Mouse (Mus musculus): ENCODE results near the gene Ptprg. TPM values are rescaled to one million over a fixed set of nuclear protein-coding genes. Genes with fewer than 3 reads are reported as not detected.
"Not testable (repeated sequence)": the region's sequence is repeated elsewhere in the genome, so short reads cannot be mapped to it uniquely, and the experiment has no call there.

The Ptprg gene
- total RNA-seq, 2 experiments from 2014 or later: 44.9 to 51.5 TPM

DNA sequence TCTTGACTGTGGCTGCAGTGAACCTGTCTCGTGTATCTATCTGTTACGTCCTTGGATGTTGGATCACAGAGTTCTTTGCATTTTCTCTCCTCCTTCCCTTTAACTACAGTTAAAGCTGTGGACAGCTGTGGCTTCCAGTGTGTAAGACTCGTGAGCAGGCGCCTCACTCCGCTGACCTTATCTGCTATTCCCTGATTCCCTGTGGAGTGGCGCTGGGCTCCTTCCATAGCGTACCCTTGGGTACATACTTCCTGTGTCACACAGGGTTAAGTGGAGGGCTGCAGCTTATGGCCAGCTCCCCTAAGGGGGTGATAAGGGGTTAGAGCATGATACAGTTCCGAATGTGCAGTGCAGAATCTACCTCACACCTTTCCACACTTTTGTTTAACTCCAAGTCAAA is 473.9 kb downstream of the Ptprg start:
- no peak for DNase-seq (ENCODE audit: low spot score in 2 of 2)

DNA sequence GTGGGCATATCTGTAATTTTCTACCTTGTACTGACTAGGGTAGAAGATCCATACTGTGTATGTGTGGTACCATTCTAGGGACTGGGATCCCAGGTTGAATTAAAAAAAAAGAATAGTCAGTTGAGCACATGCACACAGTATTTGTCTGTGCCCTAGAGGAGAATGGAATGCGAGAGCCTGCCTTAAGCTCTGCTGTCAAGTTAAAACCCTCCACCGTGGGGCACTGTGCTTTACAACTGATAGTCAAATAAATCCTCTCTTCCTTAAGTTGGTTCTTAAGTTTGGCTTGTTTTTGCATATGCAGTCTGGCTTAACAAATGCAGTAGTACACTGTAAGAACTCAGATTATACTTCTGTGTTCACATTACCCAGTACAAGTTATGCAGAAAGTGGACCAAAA is 476.6 kb downstream of the Ptprg start:
- DNase-seq (ENCODE audit: low spot score in 2 of 2): no peak

DNA sequence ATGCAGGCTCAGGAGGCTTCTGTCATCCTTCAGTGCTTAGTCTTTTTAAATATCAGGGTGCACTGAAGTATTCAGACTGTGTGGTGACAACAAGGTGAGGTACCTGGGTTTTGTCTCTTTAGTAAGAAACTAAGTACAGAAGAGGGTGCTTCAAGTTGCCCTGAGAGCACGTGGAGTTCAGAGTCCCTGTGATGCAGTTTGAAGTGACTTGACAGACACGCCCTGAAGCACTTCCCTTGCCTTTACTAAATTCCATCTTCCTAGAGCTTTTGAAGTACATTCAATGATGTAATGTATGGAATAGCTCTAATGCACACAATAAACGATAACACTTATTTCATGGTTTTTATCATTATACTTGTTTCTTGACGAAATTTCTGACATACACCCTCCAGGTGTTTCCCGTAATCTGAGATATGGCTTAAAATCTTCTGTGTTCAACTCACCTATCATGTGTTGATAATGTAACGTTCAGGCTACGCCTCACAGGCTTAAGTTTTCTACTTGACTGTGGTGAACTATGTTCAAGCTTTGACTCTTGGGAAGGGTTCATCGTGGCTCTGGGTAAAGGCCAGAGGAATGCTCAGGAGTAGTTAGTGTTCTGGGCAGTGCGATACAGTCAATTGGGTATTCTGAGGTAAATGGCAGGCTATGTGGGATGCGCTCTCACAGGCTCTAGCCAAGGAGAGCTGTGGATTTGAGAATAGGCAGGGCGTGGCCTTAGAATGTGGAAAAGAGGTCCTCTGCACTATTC is 483.4 kb downstream of the Ptprg start:
- DNase-seq (ENCODE audit: low spot score in 2 of 2): no peak

DNA sequence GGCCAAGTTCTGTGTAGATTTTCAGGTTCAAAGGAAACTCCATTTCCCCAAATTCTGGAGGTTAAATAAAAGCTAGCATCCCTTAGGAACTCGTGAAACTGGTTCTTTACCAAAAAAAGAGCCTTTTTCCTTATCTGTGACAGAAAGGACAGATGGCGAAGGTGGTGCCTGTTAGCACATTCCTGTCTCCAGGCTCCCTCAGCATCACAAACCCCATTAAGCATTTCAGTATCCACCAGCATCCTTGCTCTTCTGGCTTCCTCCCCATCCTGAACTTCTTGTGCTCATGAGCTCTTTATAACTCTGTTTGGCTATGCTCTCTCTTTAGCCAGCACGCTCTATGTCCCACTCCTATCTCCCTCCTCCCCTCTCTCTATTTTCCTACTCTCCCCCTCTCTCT is 486.4 kb downstream of the Ptprg start:
- DNase-seq (ENCODE audit: low spot score in 2 of 2): no peak

- DNase-seq (ENCODE audit: low spot score in 2 of 2): no peak
Observed at GRCm38 (mm10) chr14:12041566-12041965, 488.2 kb downstream of the Ptprg start.

DNA sequence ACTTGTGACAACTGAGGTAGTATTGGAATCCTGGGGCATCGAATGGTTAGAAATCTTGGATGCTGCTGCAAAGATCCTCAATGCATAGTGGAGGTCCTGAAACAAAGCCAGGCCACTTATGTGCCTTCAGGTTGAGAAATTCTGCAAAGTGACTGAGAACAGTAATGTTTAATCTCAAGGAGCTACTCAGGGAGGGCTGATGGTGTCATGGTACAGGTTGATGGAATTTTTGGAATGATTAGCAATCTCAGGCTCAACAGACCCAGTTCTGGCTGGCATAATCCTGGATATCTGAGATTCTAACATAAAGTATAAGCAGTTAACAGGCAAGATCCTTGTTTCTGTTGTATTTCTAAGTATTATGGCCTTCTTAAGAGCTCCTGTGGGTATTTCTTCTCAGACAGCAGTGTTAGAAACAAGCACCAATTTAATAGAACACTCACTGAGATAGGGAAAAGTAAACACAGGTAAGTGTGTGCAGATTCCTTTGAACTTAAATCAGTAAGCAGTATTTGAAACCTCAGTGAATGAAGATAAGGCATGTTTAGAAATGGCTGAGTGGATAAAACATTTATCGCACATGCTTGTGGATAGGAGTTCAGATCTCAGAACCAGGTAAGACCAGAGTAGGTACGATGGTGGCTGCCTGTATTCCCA is 493.0 kb downstream of the Ptprg start:
- no peak for DNase-seq (ENCODE audit: low spot score in 2 of 2)

DNA sequence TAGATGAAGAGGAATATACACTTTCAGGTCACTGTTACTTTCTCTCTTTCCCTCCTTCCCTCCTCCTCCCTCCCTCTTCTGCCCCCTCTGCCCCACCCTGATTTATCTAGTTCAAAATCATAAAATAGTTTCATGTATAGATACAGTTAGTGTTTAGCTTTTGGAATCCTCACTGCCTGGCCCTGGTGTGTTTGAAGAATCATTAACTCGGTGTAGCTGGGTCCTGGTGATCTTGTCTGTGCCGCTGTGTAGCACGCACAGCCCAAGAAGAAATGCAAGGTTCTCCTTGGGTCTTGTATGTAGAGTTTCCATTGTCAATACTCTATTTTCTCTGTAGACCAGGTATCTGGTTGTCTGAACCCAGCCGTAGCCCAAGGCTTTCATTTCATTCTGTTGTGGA is 494.3 kb downstream of the Ptprg start:
- DNase-seq (ENCODE audit: low spot score in 2 of 2): no peak

DNA sequence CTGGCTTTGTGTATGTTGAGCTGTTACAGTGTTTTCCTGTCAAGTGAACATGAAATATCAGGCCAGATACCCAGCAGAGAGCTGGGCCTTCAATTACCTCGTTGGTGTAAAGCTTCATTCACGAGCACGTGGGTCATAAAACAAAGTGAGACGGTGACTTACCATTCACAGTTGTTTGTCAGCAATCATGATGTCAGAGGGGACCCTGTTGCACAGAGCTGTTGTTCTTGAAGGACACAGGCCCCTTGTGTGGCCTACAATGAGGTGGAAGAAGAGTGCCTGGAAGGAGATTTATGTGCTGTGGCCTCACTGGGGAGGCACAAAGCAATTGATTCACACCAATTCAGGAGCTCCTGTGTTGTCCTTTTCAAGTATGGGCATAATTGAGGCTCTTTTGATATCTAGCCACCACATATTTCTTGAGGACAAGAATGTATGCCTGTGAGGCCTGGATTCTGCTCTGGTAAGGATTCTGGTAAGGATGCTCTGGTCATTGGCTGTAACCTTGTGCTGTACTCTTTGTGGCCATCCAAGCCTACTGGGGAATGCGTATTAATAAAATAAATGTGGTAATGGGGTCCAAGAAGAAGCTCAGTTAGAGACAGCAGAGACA is 503.7 kb downstream of the Ptprg start:
- no peak for DNase-seq (ENCODE audit: low spot score in 2 of 2)

DNA sequence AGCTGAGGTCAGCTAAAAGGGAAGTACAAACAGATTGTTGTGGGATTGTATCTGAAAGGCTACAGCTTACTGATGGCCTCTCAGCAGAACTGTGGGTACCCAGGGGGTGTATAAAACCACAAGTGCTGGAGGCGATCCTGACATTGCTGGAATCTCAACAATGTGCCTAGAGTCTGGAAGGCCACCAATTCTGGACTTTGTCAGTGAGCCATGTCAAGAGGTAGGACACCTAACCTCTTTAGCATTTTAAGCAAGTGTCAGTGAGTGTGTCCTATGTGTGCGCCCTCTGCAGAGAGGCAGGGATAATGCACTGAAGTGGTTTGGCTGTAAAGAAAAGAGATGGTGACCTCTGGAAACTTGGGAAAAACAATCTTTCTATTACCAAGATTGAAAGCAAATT is 504.5 kb downstream of the Ptprg start:
- DNase-seq (ENCODE audit: low spot score in 2 of 2): no peak

DNA sequence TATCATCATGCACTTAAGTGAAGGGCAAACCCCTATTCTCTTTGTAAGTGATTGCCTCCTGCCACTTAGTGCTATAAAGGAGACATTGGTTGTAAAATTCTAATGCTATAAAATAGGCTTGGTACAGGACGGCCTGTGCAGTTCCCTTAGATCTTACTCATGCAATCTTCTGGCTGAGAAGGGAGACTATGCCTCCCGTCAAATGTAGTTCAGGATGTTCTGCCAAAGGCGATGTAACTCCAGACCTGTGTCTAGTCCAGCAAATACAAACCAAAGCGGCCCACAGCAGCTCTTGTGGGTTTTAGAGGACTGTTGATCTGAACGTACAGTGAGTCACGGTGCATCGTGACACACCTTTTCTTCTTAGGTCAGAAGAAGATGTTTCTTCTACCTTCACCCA is 505.8 kb downstream of the Ptprg start:
- DNase-seq (ENCODE audit: low spot score in 2 of 2): no peak

DNA sequence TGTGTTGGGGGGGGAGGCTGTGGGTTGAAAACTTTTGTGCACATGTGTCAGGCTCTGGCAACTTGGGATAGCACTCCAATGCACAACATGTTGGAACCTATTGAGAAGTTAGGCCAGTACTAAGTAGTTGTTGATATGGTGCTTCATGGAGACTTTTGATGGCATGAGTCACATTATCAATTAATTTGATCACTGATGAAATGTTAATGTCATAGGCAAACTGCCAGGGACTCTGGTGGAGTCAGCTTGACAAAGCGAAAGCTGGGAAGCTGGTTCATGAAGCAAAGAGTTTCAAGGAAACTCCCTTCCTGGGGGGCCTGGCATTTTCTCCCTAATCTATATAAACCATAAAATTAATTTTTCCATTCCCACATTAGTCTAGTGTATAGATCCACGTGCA is 508.0 kb downstream of the Ptprg start:
- DNase-seq (ENCODE audit: low spot score in 2 of 2): not testable (repeated sequence)

GRCm38 (mm10) chr14:12062628-12063360 is 509.5 kb downstream of the Ptprg start:
- DNase-seq (ENCODE audit: low spot score in 2 of 2): no peak

- no peak for DNase-seq (ENCODE audit: low spot score in 2 of 2)
Observed at GRCm38 (mm10) chr14:12065001-12065400, 511.7 kb downstream of the Ptprg start.

DNA sequence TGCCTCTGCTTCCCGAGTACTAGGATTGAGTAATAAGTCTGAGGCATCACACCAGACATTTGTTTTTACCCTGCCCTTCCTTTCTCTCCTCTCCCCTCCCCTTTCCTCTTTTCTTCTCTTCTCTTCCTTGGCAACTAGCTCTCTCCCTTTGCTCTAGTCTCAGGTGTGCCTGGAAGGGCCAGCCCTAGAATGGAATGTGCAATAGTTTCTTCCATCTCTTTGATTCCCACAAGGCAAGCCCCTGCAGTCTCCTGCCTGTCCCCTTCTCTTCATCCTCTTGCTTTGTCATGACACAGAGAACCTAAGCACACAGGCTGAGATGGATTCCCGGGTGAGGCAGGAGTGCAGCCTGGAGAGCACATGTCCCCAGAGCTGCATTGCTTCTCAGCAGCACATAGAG is 512.4 kb downstream of the Ptprg start:
- no peak for DNase-seq (ENCODE audit: low spot score in 2 of 2)

- no peak for DNase-seq (ENCODE audit: low spot score in 2 of 2)
Observed at GRCm38 (mm10) chr14:12069707-12070106, 516.4 kb downstream of the Ptprg start.

DNA sequence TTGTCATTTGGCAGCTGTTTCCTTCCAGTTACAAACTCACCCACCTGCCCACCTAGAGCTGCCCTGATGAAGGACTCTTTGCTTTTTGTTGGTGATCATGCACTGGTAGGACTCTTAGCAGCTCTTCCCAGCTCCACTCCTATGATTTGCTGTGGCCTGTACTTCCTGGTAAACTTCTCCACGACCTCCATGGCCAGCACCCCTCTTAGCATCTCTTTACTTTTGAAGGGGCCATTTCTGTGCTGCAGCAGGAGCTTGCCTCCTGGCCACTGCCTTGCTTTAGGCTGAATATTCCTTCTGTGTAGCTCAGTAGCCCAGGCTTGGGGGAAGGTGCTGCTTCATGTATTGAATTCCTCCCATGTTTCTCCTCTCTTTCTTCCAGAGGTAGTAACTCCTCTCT is 517.0 kb downstream of the Ptprg start:
- no peak for DNase-seq (ENCODE audit: low spot score in 2 of 2)

- DNase-seq (ENCODE audit: low spot score in 2 of 2): no peak
Observed at GRCm38 (mm10) chr14:12070856-12071465, 517.6 kb downstream of the Ptprg start.

DNA sequence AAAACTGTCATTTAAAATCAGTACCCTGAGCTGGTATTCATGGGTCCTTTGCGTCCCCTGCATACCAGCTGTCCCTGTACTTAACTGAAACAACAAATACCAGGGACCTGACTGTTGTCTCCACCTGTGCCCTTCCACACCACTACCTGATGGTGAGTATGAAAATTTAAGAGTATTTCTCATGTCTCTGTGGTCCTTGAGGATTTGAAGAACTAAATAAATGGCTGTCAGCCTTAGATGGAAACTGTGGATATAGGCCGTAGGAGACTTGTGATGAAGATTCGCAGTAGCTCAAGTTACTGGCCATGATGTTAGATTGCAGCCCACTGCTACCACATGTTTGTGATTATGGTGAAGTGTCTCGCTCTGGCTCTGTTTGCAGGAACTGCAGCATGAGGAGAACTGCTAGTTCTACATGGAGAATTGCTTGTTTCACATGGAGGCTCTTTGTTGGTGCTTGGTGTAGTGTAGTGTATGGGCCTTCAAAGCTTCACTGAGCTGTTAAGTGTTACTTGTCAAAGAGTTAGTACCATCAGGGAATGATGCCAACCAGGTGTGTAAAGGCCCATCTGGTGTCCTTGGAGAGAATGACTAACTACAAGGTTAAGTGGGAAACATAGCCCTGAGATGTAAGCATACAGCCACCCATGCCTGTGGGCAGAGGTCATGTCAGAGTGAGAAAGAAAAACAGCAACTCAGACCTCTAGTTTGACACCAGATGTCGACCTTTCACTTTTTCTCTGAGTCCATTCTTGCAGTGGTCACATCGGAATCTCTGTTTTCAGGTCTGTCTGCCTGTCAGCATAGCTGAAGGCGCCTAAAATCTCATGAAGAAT is 518.9 kb downstream of the Ptprg start:
- no peak for DNase-seq (ENCODE audit: low spot score in 2 of 2)

GRCm38 (mm10) chr14:12073408-12074107 is 520.2 kb downstream of the Ptprg start:
- no peak for DNase-seq (ENCODE audit: low spot score in 2 of 2)

DNA sequence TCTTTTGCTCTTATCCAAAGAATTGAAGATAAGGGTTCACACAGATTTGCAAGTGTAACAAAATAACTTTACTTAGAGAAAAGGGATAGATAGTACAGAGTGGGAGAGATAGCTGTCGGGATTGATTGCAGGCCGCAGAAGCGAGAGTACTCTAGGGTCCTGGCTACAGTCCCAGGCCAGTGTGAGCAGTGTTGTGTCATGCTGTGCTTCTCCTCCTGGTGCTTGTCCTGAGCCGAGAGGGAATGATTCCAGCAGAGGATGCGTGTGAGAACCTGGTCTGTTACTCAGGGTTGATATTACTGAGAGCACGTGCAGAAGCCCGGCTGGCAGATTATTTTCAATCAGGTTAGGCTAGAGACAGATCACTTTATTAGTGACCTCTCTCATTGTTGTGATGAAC is 523.9 kb downstream of the Ptprg start:
- no peak for DNase-seq (ENCODE audit: low spot score in 2 of 2)
